Mouse (Mus musculus): ENCODE data around the gene Dis3l2. TPM values are rescaled to one million over a fixed set of nuclear protein-coding genes. Genes with fewer than 3 reads are reported as not detected.
A peak's percentile ranks its signal among the peaks of the same experiment; 100 is the strongest.

Gene Dis3l2
- total RNA-seq, 2 experiments from 2014 or later, result 25.1 to 25.6 TPM

GRCm38 (mm10) chr1:87059042-87059665, 355.5 kb downstream of the Dis3l2 start:
- no peak for DNase-seq (ENCODE audit: low spot score in 2 of 2)

GRCm38 (mm10) chr1:87060913-87061312, 357.3 kb downstream of the Dis3l2 start:
- no peak for DNase-seq (ENCODE audit: low spot score in 2 of 2)

- peak; percentile 13 to 44 for DNase-seq (ENCODE audit: low spot score in 2 of 2)
These were observed 367.1 kb downstream of the Dis3l2 start for GRCm38 (mm10) chr1:87070720-87071119.

- no peak for DNase-seq (ENCODE audit: low spot score in 2 of 2)
These were observed 370.2 kb downstream of the Dis3l2 start for GRCm38 (mm10) chr1:87073776-87074175.

GRCm38 (mm10) chr1:87086196-87086595, 382.6 kb downstream of the Dis3l2 start:
- DNase-seq (ENCODE audit: low spot score in 2 of 2), result no peak

- DNase-seq (ENCODE audit: low spot score in 2 of 2), result no peak
These were observed 383.4 kb downstream of the Dis3l2 start for GRCm38 (mm10) chr1:87086964-87087363.

- no peak for DNase-seq (ENCODE audit: low spot score in 2 of 2)
These were observed 385.6 kb downstream of the Dis3l2 start for GRCm38 (mm10) chr1:87089251-87089650.

GRCm38 (mm10) chr1:87089828-87090227, 386.2 kb downstream of the Dis3l2 start, which contains the start of gene Alppl2:
Alppl2 (minus strand) TSS chr1:87089928.
- DNase-seq (ENCODE audit: low spot score in 2 of 2), result no peak

- no peak for DNase-seq (ENCODE audit: low spot score in 2 of 2)
These were observed 392.0 kb downstream of the Dis3l2 start for GRCm38 (mm10) chr1:87095642-87096041.

- peak; percentile 22 to 55 for DNase-seq (ENCODE audit: low spot score in 2 of 2)
These were observed 394.9 kb downstream of the Dis3l2 start for GRCm38 (mm10) chr1:87098358-87098975.

Other genes with a start within 250 kb of the Dis3l2 start
- gene Ptma, start 177.1 kb upstream of the Dis3l2 start, total RNA-seq (2021), result 100 to 1,000 TPM; 356 to 357 TPM
- gene Pde6d, start 121.2 kb upstream of the Dis3l2 start, total RNA-seq (2021), result 10 to 100 TPM; 50.6 to 51.6 TPM
- gene Cops7b, start 120.9 kb upstream of the Dis3l2 start, total RNA-seq (2021), result 10 to 100 TPM; 24.1 to 24.2 TPM
- 1 to 10 TPM; 8.0 to 8.8 TPM for gene Nppc, start 33.2 kb upstream of the Dis3l2 start, total RNA-seq (2021)

Data from left cerebral cortex, adult 18-20 months (tissue).